Mouse (Mus musculus) adrenal gland, adult 2 months (tissue): ENCODE measurements at regions not wholly inside any gene's neighbourhood (a gene's known extent, or its start where the extent isn't known, plus 50 kb on each side); places are given as distances from the start of the nearest gene placed in this dataset.

Experiments used
- DNase-seq: peaks from one replicate; pipeline ENCODE4 v3.0.0; 2021

DNA sequence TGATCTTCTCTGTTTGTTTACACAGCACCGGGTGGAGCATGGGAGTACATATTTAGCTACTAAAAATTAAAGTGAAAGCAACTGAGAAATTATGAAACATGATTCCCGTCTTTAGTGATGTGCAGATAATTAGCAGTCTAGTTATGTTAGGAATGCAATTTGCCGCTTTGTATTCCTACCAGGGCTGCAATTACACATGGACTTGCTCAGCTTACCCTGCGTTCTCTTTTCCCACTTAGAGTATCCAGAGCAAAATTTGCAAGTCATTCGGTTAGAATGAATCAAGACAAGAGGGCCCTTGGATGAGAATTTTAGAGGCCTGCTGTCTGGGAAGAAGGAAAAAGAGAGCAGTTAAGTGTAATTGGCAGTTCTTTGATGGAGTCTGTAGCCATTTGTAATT, 126.0 kb upstream of the Gpr149 start:
- no peak for DNase-seq

DNA sequence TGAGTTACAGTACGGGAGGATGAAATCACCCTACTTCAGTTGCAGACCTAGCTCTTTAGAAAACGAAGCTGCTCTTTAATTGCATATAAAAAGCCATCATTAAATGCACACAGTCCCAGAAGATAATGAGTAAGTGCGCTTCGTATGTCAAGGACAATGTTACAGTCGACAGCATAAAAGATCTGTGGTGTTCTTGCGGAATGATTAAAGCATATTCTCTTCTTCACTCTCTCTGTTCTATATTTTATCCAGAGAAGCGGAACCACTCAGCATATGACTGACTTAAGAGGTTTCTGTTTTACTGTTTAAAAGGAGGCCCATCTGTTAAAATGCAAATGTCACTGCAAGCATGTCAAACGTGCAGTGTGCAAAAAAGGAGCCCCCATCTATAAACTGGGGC, 121.0 kb upstream of the Gpr149 start:
- no peak for DNase-seq

DNA sequence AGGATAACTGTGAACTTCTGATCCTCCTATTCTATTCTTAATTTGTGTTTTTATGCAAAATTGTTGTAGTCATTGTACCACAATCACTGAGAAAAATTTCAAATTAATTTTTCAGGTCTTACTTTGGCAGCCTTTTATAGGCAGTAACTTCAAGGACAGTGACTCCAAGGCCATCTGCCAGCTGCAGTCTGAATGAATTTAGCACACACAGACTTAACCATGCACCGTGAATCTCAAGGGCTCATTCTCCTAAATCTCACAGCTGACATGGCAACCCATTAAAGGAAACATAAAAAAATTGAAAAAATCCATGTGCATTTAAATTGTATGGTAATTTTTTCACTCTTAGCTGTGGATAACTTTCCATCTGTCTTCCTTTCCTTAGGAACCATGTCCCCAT, 111.9 kb upstream of the Gpr149 start:
- peak; percentile 17 for DNase-seq

DNA sequence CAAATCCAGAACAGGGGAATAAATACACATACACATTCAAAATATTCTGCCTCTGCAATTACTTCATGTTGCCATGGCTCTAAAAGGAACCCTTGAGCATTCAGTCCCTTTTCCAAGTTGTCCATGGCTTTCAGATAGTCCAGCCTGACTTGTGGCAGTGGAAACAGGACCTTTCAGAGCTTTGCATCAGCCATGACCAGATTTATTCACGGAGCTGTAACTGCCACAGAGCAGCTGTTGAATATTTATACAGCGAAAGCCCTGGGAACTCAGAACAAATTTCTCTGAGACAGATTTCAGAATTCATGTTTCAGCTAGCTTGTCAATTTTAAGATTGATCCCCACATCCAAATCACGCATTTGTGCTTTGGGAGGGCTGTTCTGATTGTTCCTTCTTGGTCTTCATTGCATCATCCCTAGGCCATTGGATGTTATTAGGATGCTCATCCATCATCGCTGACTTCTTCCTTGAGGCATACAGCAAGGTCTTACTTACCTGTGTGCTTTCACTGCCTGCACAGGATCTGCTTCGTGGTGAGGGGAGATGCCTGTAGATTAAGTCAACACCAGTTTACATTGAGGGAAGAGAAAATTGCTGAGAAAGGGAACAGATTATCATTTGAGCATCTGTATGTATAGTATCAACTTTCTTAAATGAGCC, 110.5 kb upstream of the Gpr149 start:
- no peak for DNase-seq
